Mouse (Mus musculus) heart, postnatal 25 days (tissue): ENCODE results near the gene Zfp697. TPM values are rescaled to one million over a fixed set of nuclear protein-coding genes. Genes with fewer than 3 reads are reported as not detected.

Experiments
- DNase-seq: peaks from one replicate; pipeline ENCODE4 v3.0.0; 2022; ENCODE audit warnings: low spot score
- intact Hi-C: fragments of 180-260 bp; cut with DNase I; formaldehyde crosslinking; loops from one replicate; pipeline ENCODE4 v1.15.1; 2025
- total RNA-seq, 2 experiments: library from RNA; stranded (reverse); gene quantifications; 2 replicates each; pipeline ENCODE4 v1.2.3; 2021

Zfp697 gene
- total RNA-seq, 2 experiments from 2014 or later = 5.6 to 6.8 TPM

DNA sequence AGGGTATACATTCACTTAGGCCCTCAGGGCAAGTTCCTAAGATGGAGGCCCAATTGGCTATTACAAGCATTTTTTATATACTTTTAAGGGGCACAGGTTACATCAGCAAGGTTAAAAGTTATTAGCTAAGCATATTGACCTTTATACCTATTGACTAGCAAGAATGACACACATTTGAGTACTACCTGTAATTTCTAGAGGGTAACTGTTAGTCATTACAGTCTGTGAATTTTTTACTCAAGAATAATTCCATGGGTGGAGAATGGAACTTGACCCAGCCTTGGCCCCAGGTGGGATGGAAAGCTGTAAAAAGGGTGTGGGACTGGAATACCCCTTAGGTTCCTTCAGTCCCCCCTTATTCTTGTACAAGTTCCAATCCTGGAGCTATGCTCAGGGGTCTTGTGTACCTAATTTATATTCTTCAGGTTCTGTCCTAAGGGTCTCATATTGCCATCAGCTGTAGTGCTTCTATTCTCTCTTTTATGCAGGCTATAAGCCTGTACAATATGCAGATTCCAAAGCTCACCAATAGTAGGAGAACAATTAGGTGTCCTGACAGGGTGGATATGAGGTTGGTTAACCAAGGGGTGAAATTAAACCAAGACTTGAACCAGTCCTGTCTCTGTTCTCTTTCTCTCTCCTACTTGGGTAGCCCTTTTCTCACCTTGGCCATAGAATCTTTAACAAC lies 400.1 kb downstream of the Zfp697 start:
- DNase-seq = no peak
- intact Hi-C loops = no loop called here

DNA sequence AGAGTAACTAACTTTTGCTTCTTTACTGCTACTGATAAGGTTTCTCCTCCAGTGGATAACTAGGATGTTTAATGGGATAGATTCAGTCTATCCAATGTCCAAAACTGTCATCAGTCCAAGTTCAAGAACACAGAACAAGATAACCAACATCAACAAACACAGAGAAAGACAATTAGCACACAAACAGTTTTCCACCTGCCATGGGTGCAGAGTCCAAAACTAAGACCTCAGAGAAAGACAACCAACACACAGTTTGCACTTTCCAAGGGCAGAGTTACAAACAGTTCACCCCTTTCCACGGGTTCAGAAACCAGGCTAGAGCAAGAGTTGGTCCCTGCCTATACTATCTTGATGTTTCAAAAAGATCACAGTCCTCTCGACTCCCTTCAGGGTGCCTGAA lies 404.3 kb downstream of the Zfp697 start:
- no peak for DNase-seq
- intact Hi-C loops = no loop called here

Other genes starting within 250 kb of the Zfp697 start
- gene Adam30, start 221.8 kb upstream of the Zfp697 start, total RNA-seq = not detected
- gene Reg4, start 160.3 kb upstream of the Zfp697 start, total RNA-seq = not detected
- gene Hmgcs2, start 102.0 kb upstream of the Zfp697 start, total RNA-seq = 10 to 100 TPM; 12.7 to 14.3 TPM
- 1 to 10 TPM; 2.2 to 3.1 TPM for gene Phgdh, start 42.5 kb upstream of the Zfp697 start, total RNA-seq
- not detected for gene Gm4450, start 74.7 kb downstream of the Zfp697 start, total RNA-seq
- gene Hsd3b4, start 128.1 kb downstream of the Zfp697 start, total RNA-seq = not detected
- gene Gm10681, start 206.3 kb downstream of the Zfp697 start, total RNA-seq = not detected
- not detected for gene Hsd3b5, start 247.8 kb downstream of the Zfp697 start, total RNA-seq